Mouse (Mus musculus) limb, embryonic 12.5 days (tissue): ENCODE data around the gene Sstr3. TPM values are rescaled to one million over a fixed set of nuclear protein-coding genes. Genes with fewer than 3 reads are reported as not detected.

Experiments used
- ATAC-seq: fragments of 200-750 bp; cut with Nextera tagmentation; 2 replicates; pipeline ENCODE4 v1.8.0; 2017; ENCODE audit warnings: low read depth, moderate TSS enrichment; ENCODE audit not compliant: insufficient number of reproducible peaks, insufficient read depth, low FRiP score, low TSS enrichment
- H3K27ac ChIP-seq: fragments of 300-500 bp; sonication (generic); 2 replicates; pipeline ENCODE4 v1.5.1; 2016; ENCODE audit warnings: mild to moderate bottlenecking, moderate library complexity
- H3K27me3 ChIP-seq: fragments of 300-500 bp; sonication (generic); 2 replicates; pipeline ENCODE4 v1.6.1; 2016; ENCODE audit warnings: mild to moderate bottlenecking, moderate library complexity
- H3K36me3 ChIP-seq: fragments of 300-500 bp; sonication (generic); 2 replicates; pipeline ENCODE4 v1.6.1; 2016; ENCODE audit warnings: mild to moderate bottlenecking, moderate library complexity
- H3K4me1 ChIP-seq: fragments of 300-500 bp; sonication (generic); replicated peaks from 2 replicates; pipeline ENCODE4 v1.6.1; 2016
- H3K4me2 ChIP-seq: fragments of 300-500 bp; sonication (generic); 2 replicates; pipeline ENCODE4 v1.6.1; 2016; ENCODE audit warnings: mild to moderate bottlenecking, moderate library complexity
- H3K4me3 ChIP-seq: fragments of 300-500 bp; sonication (generic); replicated peaks from 2 replicates; pipeline ENCODE4 v1.5.1; 2016; ENCODE audit warnings: mild to moderate bottlenecking
- H3K9ac ChIP-seq: fragments of 300-500 bp; sonication (generic); replicated peaks from 2 replicates; pipeline ENCODE4 v1.6.1; 2016; ENCODE audit warnings: mild to moderate bottlenecking, moderate library complexity
- H3K9me3 ChIP-seq: fragments of 300-500 bp; sonication (generic); 2 replicates; pipeline ENCODE4 v1.6.1; 2016; ENCODE audit warnings: mild to moderate bottlenecking, moderate library complexity
- WGBS: fragments of 180-500 bp; shearing (Covaris S2); methylation state at CpG from one replicate; pipeline ENCODE4 v1.1.7; 2016; 5-methylcytosine and 5-hydroxymethylcytosine counted together
- polyA plus RNA-seq: library from polyadenylated mRNA; unstranded; fragments of >200 nt; fragmentation: Nextera tagmentation; extraction: Ambion mirVana; gene quantifications from 2 replicates; pipeline ENCODE4 v1.2.1, GENCODE M21; 2016

Gene Sstr3
- polyA plus RNA-seq, 1 experiment from 2014 or later = 0.05 TPM

DNA sequence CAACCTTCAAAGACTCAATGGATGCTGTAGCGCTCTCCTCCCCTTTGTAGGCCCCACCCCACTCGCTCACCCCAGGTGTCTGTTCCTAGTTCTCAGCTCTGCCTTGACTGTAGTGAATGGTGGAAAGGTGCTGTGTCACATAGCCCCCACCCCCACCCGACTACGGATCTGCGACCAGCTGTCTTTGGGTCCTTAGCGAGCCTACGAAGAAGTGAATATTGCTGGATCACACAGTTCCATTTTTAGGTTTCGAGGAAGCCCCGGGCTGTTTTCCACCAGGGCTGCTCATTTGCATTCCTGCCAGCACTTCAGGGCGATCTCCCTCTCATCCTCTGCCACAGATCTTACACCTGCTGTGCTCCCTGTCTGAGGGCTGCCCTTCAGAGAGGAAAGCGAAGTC is 38.9 kb upstream of the Sstr3 start:
- Histone ChIP-seq H3K4me2 (no peak overlapping the region), H3K4me3 (no peak overlapping the region), H3K9ac (no peak overlapping the region), H3K9me3 (peaks cover 7% of the 10 kb centered on the region; the same call in 1 of the 2 replicates), H3K4me1 (peaks cover 24% of the 10 kb centered on the region), H3K27me3 (peaks cover 31% of the 10 kb centered on the region), H3K27ac (no peak overlapping the region), H3K36me3 (no peaks in the 10 kb centered on the region)
- ATAC-seq = no peak
- 19% methylated on average over 11 of the region's 11 CpGs for WGBS

DNA sequence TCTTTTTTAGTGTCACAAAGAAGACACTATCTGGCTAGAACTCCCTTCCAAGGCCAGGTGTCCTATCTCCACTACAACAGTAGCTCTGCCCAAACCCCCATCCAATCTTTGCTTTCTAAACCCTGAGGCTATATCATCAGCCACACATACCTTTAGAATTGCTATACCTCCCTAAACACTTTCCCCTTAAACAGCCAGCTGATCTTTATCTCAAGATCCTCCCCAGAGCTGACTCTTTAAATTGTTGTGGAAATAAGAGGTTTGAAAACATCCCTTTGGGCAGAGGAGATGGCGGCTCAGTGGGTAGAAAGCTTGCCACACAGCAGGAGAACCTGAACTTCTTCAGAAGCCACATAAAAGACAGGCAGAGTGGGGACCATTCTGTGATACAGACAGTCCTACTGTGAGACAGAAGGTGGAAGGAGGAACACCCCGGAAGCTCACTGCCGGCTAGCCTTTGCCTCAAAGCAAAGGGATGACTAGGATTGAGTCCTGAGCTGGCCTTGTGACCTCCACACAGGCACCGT is 31.9 kb upstream of the Sstr3 start:
- no peaks in the 10 kb centered on the region for H3K9me3 ChIP-seq
- H3K27me3 ChIP-seq = peaks cover 24% of the 10 kb centered on the region
- H3K4me2 ChIP-seq = no peak overlapping the region
- no peak overlapping the region for H3K4me3 ChIP-seq
- no peak overlapping the region for H3K9ac ChIP-seq
- H3K4me1 ChIP-seq = peaks cover 20% of the 10 kb centered on the region
- H3K27ac ChIP-seq = no peak overlapping the region
- H3K36me3 ChIP-seq = no peaks in the 10 kb centered on the region
- ATAC-seq = no peak
- WGBS = 53% methylated on average over 3 of the region's 4 CpGs

DNA sequence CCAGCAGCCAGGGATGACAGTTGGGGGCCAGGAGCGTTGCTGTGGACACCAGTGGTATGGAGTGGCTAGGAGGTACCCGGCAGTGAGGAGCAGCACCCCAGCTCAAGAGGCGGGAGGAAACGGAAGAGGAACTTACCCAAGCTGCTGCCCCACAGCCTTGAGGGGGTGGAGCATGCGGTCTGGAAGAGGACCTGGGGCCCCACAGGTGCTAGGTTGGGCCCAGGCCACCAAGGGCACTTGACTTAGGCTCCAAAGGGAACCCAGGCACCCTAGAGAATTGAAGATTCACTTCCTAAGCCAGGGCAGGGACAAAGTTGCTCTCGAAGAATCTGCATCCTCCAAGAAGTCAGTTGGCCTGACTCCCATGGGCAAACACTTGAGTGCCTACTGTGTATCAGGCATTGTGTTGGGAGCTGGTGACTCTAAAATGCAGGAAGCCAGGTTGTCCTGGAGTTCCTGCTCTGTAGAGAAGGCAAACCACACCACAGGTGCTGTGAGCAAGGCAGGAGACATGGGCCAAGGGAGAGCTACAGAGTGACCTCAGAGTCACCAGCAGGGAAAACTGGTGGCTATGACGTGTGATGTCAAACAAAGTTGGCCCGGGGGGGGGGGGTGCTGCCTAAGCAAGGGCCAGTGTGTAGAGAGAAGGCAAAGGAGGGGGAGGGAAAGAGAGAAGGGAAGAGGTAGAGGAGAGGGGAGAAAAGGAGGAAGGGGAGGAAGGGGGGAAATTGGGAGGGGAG is 28.3 kb upstream of the Sstr3 start, which contains the start of gene Rac2:
Gene Rac2, minus strand, starts transcription at position 126 of the 740 bp plus-strand sequence.
- no peaks in the 10 kb centered on the region for H3K4me1 ChIP-seq
- no peak for ATAC-seq
- H3K4me3 ChIP-seq = no peak within 1 kb of the TSS
- H3K27me3 ChIP-seq = peaks cover 4% of the 10 kb centered on the region
- H3K9ac ChIP-seq = no peak within 1 kb of the TSS
- WGBS = 79% methylated on average over 8 of the region's 8 CpGs
- no peaks in the 10 kb centered on the region for H3K36me3 ChIP-seq
- no peak within 1 kb of the TSS for H3K27ac ChIP-seq
- H3K4me2 ChIP-seq = no peak within 1 kb of the TSS
- no peaks in the 10 kb centered on the region for H3K9me3 ChIP-seq

DNA sequence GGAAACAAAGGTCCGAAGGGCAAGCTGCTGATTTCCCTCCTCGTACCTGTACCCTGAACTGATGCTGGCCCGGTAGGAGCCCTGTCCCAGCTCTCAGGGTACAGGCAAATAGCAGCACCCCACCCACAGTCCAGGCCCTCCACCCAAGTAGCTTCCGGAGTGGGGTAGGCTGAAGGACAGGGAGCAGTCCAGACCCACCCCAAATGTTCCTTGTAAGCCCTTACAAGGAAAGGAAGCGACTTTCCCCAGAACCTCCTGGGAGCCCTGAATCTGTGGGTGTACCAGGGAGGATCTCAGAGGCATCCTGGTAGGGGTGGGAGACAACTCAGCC is 27.8 kb upstream of the Sstr3 start:
- H3K4me3 ChIP-seq = no peak overlapping the region
- H3K9ac ChIP-seq = no peak overlapping the region
- H3K27me3 ChIP-seq = peaks cover 4% of the 10 kb centered on the region
- 92% methylated on average over 5 of the region's 5 CpGs for WGBS
- no peaks in the 10 kb centered on the region for H3K4me1 ChIP-seq
- H3K36me3 ChIP-seq = no peaks in the 10 kb centered on the region
- no peak overlapping the region for H3K27ac ChIP-seq
- no peak for ATAC-seq
- no peaks in the 10 kb centered on the region for H3K9me3 ChIP-seq
- H3K4me2 ChIP-seq = no peak overlapping the region

DNA sequence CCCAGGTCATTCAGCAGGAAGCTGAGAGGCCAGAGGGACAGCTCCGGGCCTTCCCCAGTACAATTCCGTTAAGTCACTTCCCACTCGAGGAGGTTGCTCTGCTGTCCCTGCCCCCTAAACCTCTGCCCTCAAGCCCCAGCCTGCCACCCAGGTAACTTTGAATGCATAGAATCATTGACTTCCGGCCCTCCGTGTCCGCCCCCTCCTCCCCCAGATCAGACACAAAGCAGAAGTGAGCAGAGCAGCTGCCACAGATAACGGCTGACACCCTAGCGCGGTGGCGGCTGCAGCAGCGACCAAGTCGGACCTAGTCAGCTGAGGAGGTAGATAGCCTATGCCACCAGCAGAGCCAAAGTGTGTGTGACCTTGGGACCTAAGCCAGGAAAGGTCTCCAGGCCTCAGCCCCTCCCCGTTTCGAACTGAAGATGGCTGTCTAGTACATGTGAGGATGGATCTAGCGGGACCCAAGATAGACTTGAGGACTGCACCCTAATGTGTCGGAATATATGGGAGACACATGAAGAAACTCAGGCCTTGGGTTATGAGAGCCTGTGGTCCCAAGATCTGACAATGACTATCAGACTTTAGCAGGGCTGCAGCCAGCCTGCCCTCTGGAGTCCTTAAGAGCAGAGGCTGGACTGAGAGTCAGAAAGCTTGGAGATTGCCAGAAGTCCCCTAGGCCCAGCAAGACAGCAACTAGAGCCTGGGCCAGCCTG is 27.2 kb upstream of the Sstr3 start:
- ATAC-seq = no peak
- no peak overlapping the region for H3K27ac ChIP-seq

DNA sequence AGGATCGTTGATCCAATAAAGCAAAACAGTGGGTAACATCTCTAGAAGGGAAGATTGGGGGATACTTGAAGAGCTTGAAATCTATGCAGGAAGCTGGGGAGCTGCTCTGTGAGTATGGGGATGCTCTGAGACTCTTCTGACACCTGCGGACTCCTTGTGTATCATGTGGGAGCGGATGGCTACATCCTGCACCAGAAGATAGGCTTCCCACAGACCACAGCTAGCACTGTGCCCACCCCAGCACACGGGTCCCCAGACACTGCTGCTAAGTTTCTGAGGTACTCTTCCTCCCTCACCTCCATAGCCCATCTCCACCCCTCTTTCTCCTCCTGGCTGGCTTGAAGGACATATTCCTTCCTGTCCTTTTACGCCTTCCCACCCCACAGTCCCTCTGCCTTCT is 25.7 kb upstream of the Sstr3 start:
- Histone ChIP-seq H3K27me3 (peaks cover 4% of the 10 kb centered on the region), H3K36me3 (no peaks in the 10 kb centered on the region), H3K4me1 (no peaks in the 10 kb centered on the region), H3K4me3 (no peak overlapping the region), H3K9ac (no peak overlapping the region), H3K9me3 (no peaks in the 10 kb centered on the region), H3K4me2 (no peak overlapping the region), H3K27ac (no peak overlapping the region)
- ATAC-seq = no peak
- 91% methylated on average over 5 of the region's 5 CpGs for WGBS

More for the DNA sequence above, 27.2 kb upstream of the Sstr3 start:
- WGBS = 64% methylated on average over 16 of the region's 16 CpGs
- H3K4me3 ChIP-seq = no peak overlapping the region
- H3K27me3 ChIP-seq = peaks cover 4% of the 10 kb centered on the region
- H3K9me3 ChIP-seq = no peaks in the 10 kb centered on the region
- no peaks in the 10 kb centered on the region for H3K36me3 ChIP-seq
- no peak overlapping the region for H3K9ac ChIP-seq
- no peak overlapping the region for H3K4me2 ChIP-seq
- no peaks in the 10 kb centered on the region for H3K4me1 ChIP-seq

DNA sequence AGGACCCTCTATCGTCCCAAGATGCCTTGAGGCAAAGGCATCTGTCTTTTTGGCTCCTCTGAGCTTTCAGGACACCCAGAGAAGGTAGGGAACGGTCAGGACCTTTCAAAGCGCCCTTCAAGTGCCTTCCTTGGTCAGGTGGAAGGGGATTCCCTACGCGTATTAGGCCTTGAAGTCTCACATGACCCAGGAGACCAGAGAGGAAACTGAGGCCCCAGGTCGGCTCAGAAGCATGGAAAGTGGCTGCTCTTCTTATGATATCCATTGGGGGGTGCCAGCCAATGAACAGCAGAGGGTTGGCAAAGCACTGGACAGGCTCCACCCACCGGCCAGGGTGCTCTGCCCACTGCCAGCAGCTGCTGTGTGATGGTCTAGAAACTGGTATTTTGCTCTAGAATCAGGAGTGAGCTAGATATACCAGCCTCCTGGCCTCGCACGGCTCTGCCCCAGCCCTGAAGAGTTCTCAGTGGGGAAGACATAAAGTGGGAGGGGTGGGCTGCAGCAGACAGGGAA is 23.2 kb upstream of the Sstr3 start:
- WGBS = 67% methylated on average over 9 of the region's 9 CpGs
- H3K36me3 ChIP-seq = no peaks in the 10 kb centered on the region
- no peak for ATAC-seq
- no peak overlapping the region for H3K4me3 ChIP-seq
- H3K9me3 ChIP-seq = no peaks in the 10 kb centered on the region
- H3K4me2 ChIP-seq = no peak overlapping the region
- H3K4me1 ChIP-seq = no peaks in the 10 kb centered on the region
- H3K9ac ChIP-seq = no peak overlapping the region
- no peak overlapping the region for H3K27ac ChIP-seq
- H3K27me3 ChIP-seq = no peaks in the 10 kb centered on the region; the same call in none of the 2 replicates

DNA sequence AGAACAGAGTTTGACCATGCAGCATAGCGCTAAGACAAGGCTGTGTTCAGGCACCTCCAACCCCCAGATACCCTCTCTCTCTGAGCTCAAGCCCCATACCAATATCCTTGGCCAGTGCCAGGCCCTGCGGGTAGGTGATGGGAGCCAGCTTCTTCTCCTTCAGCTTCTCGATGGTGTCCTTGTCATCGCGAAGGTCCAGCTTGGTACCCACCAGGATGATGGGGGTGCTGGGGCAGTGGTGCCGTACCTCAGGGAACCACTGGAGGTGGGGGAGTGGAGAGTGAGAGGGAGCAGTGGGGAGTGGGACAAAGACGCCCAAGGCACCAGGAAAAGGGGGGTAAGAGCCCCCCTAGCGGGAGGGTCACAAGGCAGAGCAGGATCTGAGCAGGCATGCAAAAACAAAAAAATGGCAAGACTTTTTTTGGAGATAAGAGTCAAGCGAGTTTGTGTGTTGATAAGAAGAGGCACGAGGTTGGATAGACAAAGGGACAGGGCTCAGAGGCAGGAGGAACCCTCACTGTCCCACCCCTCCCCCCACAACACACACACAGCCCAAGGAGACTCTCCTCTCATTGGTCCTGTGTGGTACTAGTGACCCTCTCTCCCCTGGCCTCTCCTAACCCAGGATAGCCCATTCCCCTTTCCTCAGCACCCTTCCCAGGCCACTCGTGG is 20.4 kb upstream of the Sstr3 start:
- no peak overlapping the region for H3K9ac ChIP-seq
- H3K4me3 ChIP-seq = no peak overlapping the region
- 78% methylated on average over 11 of the region's 11 CpGs for WGBS
- H3K4me2 ChIP-seq = no peak overlapping the region
- no peak overlapping the region for H3K27ac ChIP-seq
- H3K27me3 ChIP-seq = no peaks in the 10 kb centered on the region; the same call in 1 of the 2 replicates
- H3K9me3 ChIP-seq = no peaks in the 10 kb centered on the region
- no peak for ATAC-seq
- no peaks in the 10 kb centered on the region for H3K36me3 ChIP-seq
- H3K4me1 ChIP-seq = no peaks in the 10 kb centered on the region

DNA sequence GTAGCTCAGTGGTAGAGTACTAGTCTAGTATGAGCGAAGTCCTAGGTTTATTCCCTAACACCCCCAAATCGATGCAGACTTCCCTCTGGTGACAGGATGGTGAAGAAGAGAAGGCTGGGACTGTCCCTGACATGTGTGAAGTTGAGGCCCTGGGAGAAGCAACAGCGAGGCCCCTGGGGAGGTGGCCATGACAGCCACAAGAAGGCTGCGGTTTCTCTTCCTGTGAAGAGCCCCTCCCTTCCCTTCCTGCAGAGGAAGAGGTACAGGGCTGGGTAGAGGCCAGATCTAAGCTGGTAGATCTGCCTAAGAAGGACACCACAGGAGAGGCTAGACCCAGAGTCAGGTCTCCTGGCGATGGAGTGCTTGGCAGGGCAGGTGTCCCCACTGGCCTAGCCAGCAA is 19.5 kb upstream of the Sstr3 start:
- no peak overlapping the region for H3K4me2 ChIP-seq

DNA sequence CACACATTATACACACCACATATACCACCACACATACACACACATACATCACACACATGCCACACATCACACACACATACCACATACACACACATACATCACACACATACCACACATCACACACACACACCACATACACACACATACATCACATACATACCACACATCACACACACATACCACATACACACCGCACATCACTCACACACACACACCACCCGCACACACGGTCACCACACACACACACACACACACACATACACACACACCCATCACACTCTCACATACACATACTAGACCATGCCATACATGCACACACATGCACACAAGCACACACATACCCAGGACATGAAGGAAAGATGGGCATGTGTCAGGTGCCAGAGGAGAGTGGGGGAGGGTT is 18.9 kb upstream of the Sstr3 start:
- H3K27ac ChIP-seq = no peak overlapping the region
- H3K9me3 ChIP-seq = no peaks in the 10 kb centered on the region
- no peak for ATAC-seq
- no peaks in the 10 kb centered on the region for H3K36me3 ChIP-seq
- no peak overlapping the region for H3K9ac ChIP-seq
- no peaks in the 10 kb centered on the region; the same call in 1 of the 2 replicates for H3K27me3 ChIP-seq
- 93% methylated on average over 3 of the region's 3 CpGs for WGBS
- no peak overlapping the region for H3K4me2 ChIP-seq
- no peaks in the 10 kb centered on the region for H3K4me1 ChIP-seq
- no peak overlapping the region for H3K4me3 ChIP-seq

More for the DNA sequence above, 19.5 kb upstream of the Sstr3 start:
- H3K4me1 ChIP-seq = no peaks in the 10 kb centered on the region
- no peaks in the 10 kb centered on the region; the same call in 1 of the 2 replicates for H3K27me3 ChIP-seq
- no peaks in the 10 kb centered on the region for H3K9me3 ChIP-seq
- no peak for ATAC-seq
- H3K27ac ChIP-seq = no peak overlapping the region
- H3K4me3 ChIP-seq = no peak overlapping the region
- no peaks in the 10 kb centered on the region for H3K36me3 ChIP-seq
- no peak overlapping the region for H3K9ac ChIP-seq
- WGBS = 77% methylated on average over 5 of the region's 5 CpGs
